Comparison of ENCODE assay signal across 8 mouse cellular contexts in the genomic region with DNA sequence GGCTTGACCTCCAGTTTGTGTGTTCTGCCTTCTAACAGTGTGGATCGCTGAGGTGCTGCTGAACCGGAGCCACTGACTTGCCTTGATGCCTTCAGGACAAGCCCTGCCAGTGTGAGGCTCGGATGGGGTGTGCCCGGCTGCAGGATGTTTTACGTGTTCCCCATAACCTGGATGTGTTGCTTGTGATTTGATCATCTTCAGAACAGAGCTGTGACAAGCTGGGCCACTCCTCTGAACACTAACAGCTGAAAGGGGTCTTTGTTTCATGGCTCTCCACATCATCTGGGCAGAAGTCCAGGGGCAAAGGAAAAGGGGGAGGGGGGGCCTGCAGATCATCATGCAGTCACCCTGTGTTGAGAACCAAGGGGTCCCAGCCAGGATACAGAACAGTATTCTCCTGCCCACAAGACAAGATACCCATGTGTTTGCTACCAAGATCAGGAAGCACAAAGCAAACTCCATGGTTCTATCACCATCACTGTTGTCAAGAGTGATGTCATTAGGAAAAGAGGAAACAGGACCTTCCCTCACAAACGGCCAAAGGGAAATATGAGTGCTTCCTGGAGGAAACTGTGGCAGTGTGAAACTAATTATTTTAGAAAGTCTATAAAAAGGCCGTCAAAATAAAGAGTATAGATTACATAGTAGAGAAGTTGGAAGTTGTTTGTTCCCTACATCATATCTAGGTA. TPM values are rescaled to one million over a fixed set of nuclear protein-coding genes. Genes with fewer than 3 reads are reported as not detected.
DNase-seq lines count a peak whose midpoint lies in the region; ATAC-seq lines count a peak whose summit lies in the region.
"Had no signal": no experiment of that assay in that cellular context is flagged by ENCODE, and none has a peak within 500 bp of the region (broad histone marks: within the 10 kb centered on the region; RNA-seq: fewer than 3 reads in every experiment).

No protein-coding gene starts in this region.

- no peaks in the 10 kb centered on the region for H3K27me3 ChIP-seq in embryonic facial prominence, embryonic 15.5 days
- no peaks in the 10 kb centered on the region for H3K27me3 ChIP-seq in hindbrain, embryonic 14.5 days (ENCODE audit: control insufficient read depth, insufficient read depth, low read length)
- no peaks in the 10 kb centered on the region for H3K27me3 ChIP-seq in neural tube, embryonic 11.5 days (ENCODE audit: control insufficient read depth, insufficient read depth, low read length)

- ATAC-seq in embryonic facial prominence, embryonic 15.5 days (ENCODE audit: insufficient number of reproducible peaks, low FRiP score, low TSS enrichment, low read depth): peak; percentile 54
- peak; percentile 71 for ATAC-seq in hindbrain, embryonic 14.5 days (ENCODE audit: low FRiP score)
- ATAC-seq in neural tube, embryonic 11.5 days (ENCODE audit: insufficient read depth, low FRiP score, low TSS enrichment): no peak

- peak; percentile 56 for DNase-seq in left cerebral cortex, postnatal 4 days
- no peak for DNase-seq in left cerebral cortex, adult 8-10 months (ENCODE audit: low spot score in 2 of 2)
- DNase-seq in hindbrain, embryonic 14.5 days (ENCODE audit: low spot score): peak; percentile 29
- peak; percentile 25 for DNase-seq in neural tube, embryonic 11.5 days (ENCODE audit: low spot score)
- DNase-seq in cerebellum, adult 11-12 months: no peak
- DNase-seq in thymus, postnatal 4 days: no peak

- 42% methylated on average over 7 of the region's 7 CpGs for WGBS in embryonic facial prominence, embryonic 15.5 days
- WGBS in hindbrain, embryonic 14.5 days: 70% methylated on average over 7 of the region's 7 CpGs
- 65% methylated on average over 7 of the region's 7 CpGs for WGBS in neural tube, embryonic 11.5 days

- intact Hi-C loops in left cerebral cortex, postnatal 4 days (cut with DNase I): loop anchor here (10.0 kb wide), 1 partner anchor 1503 kb away; no protein-coding TSS in a partner anchor

- peaks cover 15% of the 10 kb centered on the region for H3K4me1 ChIP-seq in embryonic facial prominence, embryonic 15.5 days
- H3K4me1 ChIP-seq in hindbrain, embryonic 14.5 days (replicated peaks; ENCODE audit: control insufficient read depth, insufficient read depth, low read length): no peaks in the 10 kb centered on the region
- no peaks in the 10 kb centered on the region for H3K4me1 ChIP-seq in neural tube, embryonic 11.5 days (ENCODE audit: control insufficient read depth, insufficient read depth, low read length)

- no peaks in the 10 kb centered on the region for H3K9me3 ChIP-seq in embryonic facial prominence, embryonic 15.5 days (replicated peaks)
- no peaks in the 10 kb centered on the region for H3K9me3 ChIP-seq in hindbrain, embryonic 14.5 days (ENCODE audit: control insufficient read depth, low read length)
- H3K9me3 ChIP-seq in neural tube, embryonic 11.5 days (ENCODE audit: control insufficient read depth, low read length): no peaks in the 10 kb centered on the region

- no peak overlapping the region for H3K9ac ChIP-seq in embryonic facial prominence, embryonic 15.5 days
- H3K9ac ChIP-seq in hindbrain, embryonic 14.5 days: no peak overlapping the region
- no peak overlapping the region for H3K9ac ChIP-seq in neural tube, embryonic 11.5 days (ENCODE audit: low read length)

- H3K4me3 ChIP-seq in embryonic facial prominence, embryonic 15.5 days (replicated peaks): 0 out of 2 replicates have a peak overlapping the region, but pooled peaks have one; percentile 8
- no peak overlapping the region for H3K4me3 ChIP-seq in hindbrain, embryonic 14.5 days (replicated peaks; ENCODE audit: low read length)
- H3K4me3 ChIP-seq in neural tube, embryonic 11.5 days (ENCODE audit: low read depth, low read length): no peak overlapping the region

- peak overlapping the region; percentile 29 for H3K4me2 ChIP-seq in embryonic facial prominence, embryonic 15.5 days (replicated peaks)
- H3K4me2 ChIP-seq in hindbrain, embryonic 14.5 days (replicated peaks): no peak overlapping the region; the same call in 1 of the 2 replicates
- no peak overlapping the region for H3K4me2 ChIP-seq in neural tube, embryonic 11.5 days (ENCODE audit: low read depth)

- peak overlapping the region; percentile 34; the same call in 1 of the 2 replicates for H3K27ac ChIP-seq in embryonic facial prominence, embryonic 15.5 days (replicated peaks)
- no peak overlapping the region for H3K27ac ChIP-seq in hindbrain, embryonic 14.5 days
- no peak overlapping the region for H3K27ac ChIP-seq in neural tube, embryonic 11.5 days (ENCODE audit: low read depth, low read length)

- H3K36me3 ChIP-seq in embryonic facial prominence, embryonic 15.5 days: no peaks in the 10 kb centered on the region
- H3K36me3 ChIP-seq in hindbrain, embryonic 14.5 days (replicated peaks; ENCODE audit: control insufficient read depth, insufficient read depth): no peaks in the 10 kb centered on the region
- no peaks in the 10 kb centered on the region for H3K36me3 ChIP-seq in neural tube, embryonic 11.5 days (ENCODE audit: control insufficient read depth, insufficient read depth, low read length)

RNA-seq across cellular contexts. Expression of a gene that starts 25.9 kb away (rescaled TPM):
- total RNA-seq in left cerebral cortex, postnatal 4 days (2021): not detected
- total RNA-seq in left cerebral cortex, adult 8-10 months (2022): under 1 TPM in 1 of 4 experiments, not detected in 3; 0.17 TPM
- 0.08 TPM in 1 of 2 replicates, not detected in the other for polyA plus RNA-seq in embryonic facial prominence, embryonic 15.5 days (2015; fragmentation: Nextera tagmentation; extraction: Ambion mirVana)
- polyA plus RNA-seq in hindbrain, embryonic 14.5 days (2014; fragmentation: Nextera tagmentation; extraction: Ambion mirVana): 0.09 TPM in 1 of 2 replicates, not detected in the other
- polyA plus RNA-seq in neural tube, embryonic 11.5 days (2014; fragmentation: Nextera tagmentation; extraction: Ambion mirVana): not detected in 2 replicates
- polyA plus RNA-seq: gonadal fat pad, adult 2 months had no signal

Comparison
In these comparisons a context has a peak if more than half of its experiments do, and no peak if none do; other contexts are left out.
1. DNase-seq: peak in left cerebral cortex, postnatal 4 days (single experiment), hindbrain, embryonic 14.5 days (single experiment) and neural tube, embryonic 11.5 days (single experiment); none in left cerebral cortex, adult 8-10 months (0 of 2), cerebellum, adult 11-12 months (single experiment) and thymus, postnatal 4 days (single experiment).